Mouse (Mus musculus): ENCODE measurements at regions not wholly inside any gene's neighbourhood (a gene's known extent, or its start where the extent isn't known, plus 50 kb on each side); places are given as distances from the start of the nearest gene placed in this dataset.

- TF ChIP-seq CTCF (IDR thresholded peaks at IDR 0.05; ENCODE audit: borderline replicate concordance, extremely low read depth, insufficient read depth, insufficient read length), result no peak
- TF ChIP-seq POLR2A (IDR thresholded peaks at IDR 0.05; ENCODE audit: borderline replicate concordance, extremely low read depth, insufficient read depth, insufficient read length, poor library complexity, severe bottlenecking), result no peak
Observed at GRCm38 (mm10) chr1:19016778-19017177, 86.0 kb upstream of the Tfap2d start.
